Mouse (Mus musculus) myocyte (in vitro differentiated cells): ENCODE measurements around the gene Dnah8.

Experiments used
- CEBPB ChIP-seq: IDR thresholded peaks from 2 replicates; pipeline ENCODE4 v1.6.1; 2011; ENCODE audit warnings: mild to moderate bottlenecking, moderate library complexity; ENCODE audit not compliant: poor library complexity, insufficient read depth, severe bottlenecking
- MAX ChIP-seq: IDR thresholded peaks from one replicate; pipeline ENCODE4 v1.6.1; 2011; ENCODE audit warnings: low read depth, mild to moderate bottlenecking, control low read depth
- MYOD1 ChIP-seq, 3 experiments: IDR thresholded peaks; one replicate each; pipeline ENCODE4 v1.6.1; 2011; ENCODE audit warnings: control low read depth in 2 of 3, low read depth in 2 of 3, mild to moderate bottlenecking in 2 of 3, moderate library complexity in 1 of 3; ENCODE audit not compliant: insufficient read length in 2 of 3, control insufficient read depth in 1 of 3
- POLR2A ChIP-seq: IDR thresholded peaks from one replicate; pipeline ENCODE4 v1.6.1; 2011; ENCODE audit warnings: low read depth, mild to moderate bottlenecking, control low read depth, moderate library complexity; ENCODE audit not compliant: insufficient read length
- TCF12 ChIP-seq: IDR thresholded peaks from one replicate; pipeline ENCODE4 v1.6.1; 2011; ENCODE audit warnings: mild to moderate bottlenecking, control low read depth; ENCODE audit not compliant: poor library complexity, insufficient read depth, severe bottlenecking

- no peak for TF ChIP-seq MAX
- no peak for TF ChIP-seq CEBPB
- TF ChIP-seq TCF12 = no peak
- no peak for TF ChIP-seq POLR2A
- TF ChIP-seq MYOD1 (IDR thresholded peaks at IDR 0.05; ENCODE audit: control insufficient read depth in 1 of 3, insufficient read length in 2 of 3, low read depth in 2 of 3) = no peak
Observed at GRCm38 (mm10) chr17:30877456-30877855, 253.3 kb downstream of the Dnah8 start.
